Mouse (Mus musculus) heart, embryonic 11.5 days (tissue): ENCODE data around the gene Gm44790. TPM values are rescaled to one million over a fixed set of nuclear protein-coding genes. Genes with fewer than 3 reads are reported as not detected.

Experiments
- ATAC-seq: fragments of 200-750 bp; cut with Nextera tagmentation; replicated peaks from 2 replicates; pipeline ENCODE4 v1.8.0; 2017; ENCODE audit warnings: moderate library complexity; ENCODE audit not compliant: insufficient number of reproducible peaks, low FRiP score, low TSS enrichment
- H3K27ac ChIP-seq: fragments of 300-500 bp; sonication (generic); 2 replicates; pipeline ENCODE4 v1.5.1; 2014; ENCODE audit warnings: mild to moderate bottlenecking, low read depth, low read length
- H3K27me3 ChIP-seq: fragments of 300-500 bp; sonication (generic); 2 replicates; pipeline ENCODE4 v1.6.1; 2014; ENCODE audit warnings: mild to moderate bottlenecking, low read length, mixed read lengths; ENCODE audit not compliant: control insufficient read depth, insufficient read depth
- H3K36me3 ChIP-seq: fragments of 300-500 bp; sonication (generic); 2 replicates; pipeline ENCODE4 v1.6.1; 2014; ENCODE audit warnings: mild to moderate bottlenecking, low read length, moderate library complexity, mixed read lengths; ENCODE audit not compliant: control insufficient read depth, insufficient read depth
- H3K4me1 ChIP-seq: fragments of 300-500 bp; sonication (generic); 2 replicates; pipeline ENCODE4 v1.6.1; 2014; ENCODE audit warnings: low read length; ENCODE audit not compliant: control insufficient read depth, insufficient read depth
- H3K4me2 ChIP-seq: fragments of 300-500 bp; sonication (generic); 2 replicates; pipeline ENCODE4 v1.6.1; 2014; ENCODE audit warnings: mild to moderate bottlenecking, moderate library complexity
- H3K4me3 ChIP-seq: fragments of 300-500 bp; sonication (generic); 2 replicates; pipeline ENCODE4 v1.5.1; 2014; ENCODE audit warnings: low read depth, low read length
- H3K9ac ChIP-seq: fragments of 300-500 bp; sonication (generic); 2 replicates; pipeline ENCODE4 v1.6.1; 2014; ENCODE audit warnings: mild to moderate bottlenecking, low read depth, low read length, moderate library complexity
- H3K9me3 ChIP-seq: fragments of 300-500 bp; sonication (generic); replicated peaks from 2 replicates; pipeline ENCODE4 v1.6.1; 2016; ENCODE audit warnings: low read length; ENCODE audit not compliant: control insufficient read depth
- WGBS: fragments of 180-500 bp; shearing (Covaris S2); extraction: QIAGEN DNeasy Blood & Tissue Kit; methylation state at CpG from one replicate; pipeline ENCODE4 v1.1.7; 2014; ENCODE audit not compliant: insufficient replicate concordance; 5-methylcytosine and 5-hydroxymethylcytosine counted together
- polyA plus RNA-seq: library from polyadenylated mRNA; unstranded; fragments of >200 nt; fragmentation: Nextera tagmentation; extraction: Ambion mirVana; gene quantifications from 2 replicates; pipeline ENCODE4 v1.2.1, GENCODE M21; 2014

Gm44790 gene
- polyA plus RNA-seq, 1 experiment from 2014 or later, result not detected

DNA sequence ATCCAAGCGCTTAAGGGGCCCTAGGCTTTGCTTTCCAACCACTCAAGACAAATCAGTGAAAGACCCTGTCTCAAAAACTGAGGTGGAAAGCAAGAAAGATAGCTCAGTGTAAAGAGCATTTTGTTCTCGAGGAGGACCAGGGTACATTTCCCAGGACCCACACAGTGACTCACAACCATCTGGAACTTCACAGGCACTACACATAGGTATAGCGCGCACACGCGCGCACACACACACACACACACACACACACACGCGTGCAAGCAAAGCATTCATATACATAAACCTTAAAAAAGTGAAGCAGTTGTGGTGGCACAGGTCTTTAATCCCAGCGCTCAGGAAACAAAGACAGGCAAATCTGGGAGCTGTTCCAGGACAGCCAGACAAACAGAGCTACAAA is 15.1 kb downstream of the Gm44790 start:
- no peak for ATAC-seq
- 96% methylated on average over 10 of the region's 10 CpGs for WGBS

GRCm38 (mm10) chr6:86445551-86445950 is 19.1 kb downstream of the Gm44790 start:
- Histone ChIP-seq H3K27ac (no peak overlapping the region), H3K27me3 (no peaks in the 10 kb centered on the region), H3K4me2 (no peak overlapping the region), H3K9ac (no peak overlapping the region), H3K4me3 (no peak overlapping the region), H3K4me1 (no peaks in the 10 kb centered on the region), H3K36me3 (peaks cover 11% of the 10 kb centered on the region), H3K9me3 (no peaks in the 10 kb centered on the region)
- ATAC-seq, result no peak
- WGBS, result 92% methylated on average over 18 of the region's 18 CpGs

More for the DNA sequence above, 15.1 kb downstream of the Gm44790 start:
- no peaks in the 10 kb centered on the region for H3K9me3 ChIP-seq
- no peak overlapping the region for H3K27ac ChIP-seq
- H3K36me3 ChIP-seq, result peaks cover 5% of the 10 kb centered on the region; the same call in 1 of the 2 replicates
- no peak overlapping the region for H3K4me2 ChIP-seq
- H3K4me1 ChIP-seq, result peaks cover 7% of the 10 kb centered on the region; the same call in 1 of the 2 replicates
- no peak overlapping the region for H3K9ac ChIP-seq
- H3K4me3 ChIP-seq, result no peak overlapping the region
- no peaks in the 10 kb centered on the region for H3K27me3 ChIP-seq

DNA sequence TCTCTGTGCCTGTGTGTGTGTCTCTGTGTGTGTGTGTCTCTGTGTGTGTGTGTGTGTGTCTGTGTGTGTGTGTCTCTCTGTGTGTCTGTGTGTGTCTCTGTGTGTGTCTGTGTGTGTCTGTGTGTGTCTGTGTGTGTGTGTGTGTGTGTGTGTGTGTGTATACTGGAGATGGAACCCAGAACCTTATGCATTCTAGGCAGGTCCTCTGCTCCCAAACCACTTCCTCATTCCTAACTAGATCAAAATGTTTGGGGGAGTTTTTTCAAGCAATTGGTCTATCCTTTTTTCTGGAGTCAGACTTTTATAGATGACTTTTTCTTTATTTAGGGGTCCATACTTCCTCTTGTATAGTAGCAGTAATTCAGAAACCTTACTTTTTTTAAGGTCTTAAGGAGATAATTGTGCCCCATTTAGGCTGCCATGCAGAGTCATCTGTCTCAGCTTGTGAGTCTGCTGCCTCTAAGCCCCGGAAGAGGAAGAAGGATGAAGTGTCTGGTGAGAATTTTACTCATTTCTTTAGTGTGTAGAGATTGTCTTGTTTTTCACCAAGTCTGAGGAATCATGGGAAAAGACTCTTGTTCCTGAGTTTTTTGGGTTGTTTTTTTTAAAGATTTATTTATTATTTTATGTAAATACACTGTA is 20.6 kb downstream of the Gm44790 start:
- no peak overlapping the region for H3K4me2 ChIP-seq
- no peak overlapping the region for H3K4me3 ChIP-seq
- ATAC-seq, result no peak
- H3K27me3 ChIP-seq, result no peaks in the 10 kb centered on the region
- peaks cover 11% of the 10 kb centered on the region for H3K36me3 ChIP-seq
- H3K27ac ChIP-seq, result no peak overlapping the region
- WGBS, result 88% methylated on average over 1 of the region's 1 CpGs
- no peak overlapping the region for H3K9ac ChIP-seq
- no peaks in the 10 kb centered on the region for H3K4me1 ChIP-seq
- no peaks in the 10 kb centered on the region for H3K9me3 ChIP-seq

GRCm38 (mm10) chr6:86456727-86457126 is 30.3 kb downstream of the Gm44790 start:
- Histone ChIP-seq H3K4me2 (no peak overlapping the region), H3K4me1 (no peaks in the 10 kb centered on the region), H3K27ac (no peak overlapping the region), H3K27me3 (no peaks in the 10 kb centered on the region), H3K9ac (no peak overlapping the region), H3K36me3 (peaks cover 8% of the 10 kb centered on the region; the same call in 1 of the 2 replicates), H3K4me3 (no peak overlapping the region), H3K9me3 (no peaks in the 10 kb centered on the region)
- 76% methylated on average over 3 of the region's 3 CpGs for WGBS
- no peak for ATAC-seq

GRCm38 (mm10) chr6:86463079-86463478 is 36.6 kb downstream of the Gm44790 start:
- Histone ChIP-seq H3K4me1 (no peaks in the 10 kb centered on the region), H3K4me3 (no peak overlapping the region), H3K9ac (no peak overlapping the region), H3K4me2 (no peak overlapping the region), H3K27me3 (no peaks in the 10 kb centered on the region), H3K36me3 (peaks cover 8% of the 10 kb centered on the region; the same call in 1 of the 2 replicates), H3K27ac (no peak overlapping the region), H3K9me3 (no peaks in the 10 kb centered on the region)
- WGBS, result 90% methylated on average over 3 of the region's 3 CpGs
- no peak for ATAC-seq

DNA sequence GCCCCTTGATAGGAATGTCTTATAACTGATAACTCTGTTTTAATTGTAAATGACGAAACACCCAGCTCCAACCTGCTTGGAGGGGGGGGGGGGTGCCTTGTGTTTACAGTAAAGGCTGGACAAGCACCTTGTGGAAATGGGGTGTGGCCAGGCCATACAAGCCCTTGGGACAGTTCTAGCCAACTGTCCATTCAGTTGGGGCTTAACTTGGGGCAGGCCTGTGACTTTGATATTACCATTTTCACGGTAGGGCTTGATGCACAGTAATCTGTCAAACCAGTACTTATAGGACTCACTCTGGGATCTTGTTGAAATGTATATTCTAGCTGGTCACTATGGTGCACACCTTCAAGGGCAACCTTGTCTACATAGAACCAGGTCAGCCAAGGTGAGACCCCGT is 44.9 kb downstream of the Gm44790 start:
- no peak for ATAC-seq
- Histone ChIP-seq H3K27ac (peak overlapping the region; percentile 85), H3K4me2 (peak overlapping the region; percentile 73), H3K4me3 (no peak overlapping the region), H3K9ac (no peak overlapping the region), H3K9me3 (no peaks in the 10 kb centered on the region), H3K27me3 (no peaks in the 10 kb centered on the region), H3K4me1 (peaks cover 7% of the 10 kb centered on the region), H3K36me3 (peaks cover 4% of the 10 kb centered on the region; the same call in 1 of the 2 replicates)
- 82% methylated on average over 3 of the region's 3 CpGs for WGBS

DNA sequence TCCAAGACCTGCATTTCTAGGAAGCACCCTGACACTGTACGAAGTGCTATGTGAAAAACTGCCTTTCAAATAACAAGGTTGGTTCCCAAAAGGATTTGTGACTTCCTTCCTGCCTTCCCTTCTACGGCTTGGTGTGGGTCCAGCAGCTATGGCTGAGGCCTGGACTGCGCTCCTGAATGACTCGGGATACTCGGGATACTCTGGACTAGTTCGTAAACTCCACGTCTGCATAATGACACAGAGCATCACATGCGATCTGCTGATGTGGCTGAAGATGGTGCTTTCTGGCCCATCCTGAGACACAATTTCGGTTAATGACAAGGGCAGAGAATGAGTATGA is 45.3 kb downstream of the Gm44790 start:
- Histone ChIP-seq H3K4me3 (peak overlapping the region; percentile 33), H3K9ac (peak overlapping the region; percentile 79), H3K36me3 (peaks cover 4% of the 10 kb centered on the region; the same call in 1 of the 2 replicates), H3K9me3 (no peaks in the 10 kb centered on the region), H3K27ac (peak overlapping the region; percentile 85), H3K4me1 (peaks cover 7% of the 10 kb centered on the region), H3K4me2 (peak overlapping the region; percentile 73), H3K27me3 (no peaks in the 10 kb centered on the region)
- ATAC-seq, result peak; percentile 15; the same call in 1 of the 2 replicates
- 21% methylated on average over 9 of the region's 9 CpGs for WGBS

- H3K9me3 ChIP-seq, result no peaks in the 10 kb centered on the region
- peak overlapping the region; percentile 85 for H3K27ac ChIP-seq
- peaks cover 4% of the 10 kb centered on the region; the same call in 1 of the 2 replicates for H3K36me3 ChIP-seq
- H3K4me2 ChIP-seq, result peak overlapping the region; percentile 73
- H3K9ac ChIP-seq, result peak overlapping the region; percentile 79
- H3K4me3 ChIP-seq, result peak overlapping the region; percentile 33
- WGBS, result under 1% methylated on average over 56 of the region's 56 CpGs
- ATAC-seq, result peak; percentile 91
- peaks cover 7% of the 10 kb centered on the region for H3K4me1 ChIP-seq
- H3K27me3 ChIP-seq, result no peaks in the 10 kb centered on the region
Measured at GRCm38 (mm10) chr6:86472100-86472955, 45.9 kb downstream of the Gm44790 start.
